Mouse (Mus musculus) WW6 (cell line): ENCODE data around the gene Gpr75.
A peak's percentile ranks its signal among the peaks of the same experiment; 100 is the strongest.

Experiments
- DNase-seq: peaks from one replicate; pipeline ENCODE4 v3.0.0-alpha.2; 2013; ENCODE audit warnings: low read depth, low spot score

Gene Gpr75

DNA sequence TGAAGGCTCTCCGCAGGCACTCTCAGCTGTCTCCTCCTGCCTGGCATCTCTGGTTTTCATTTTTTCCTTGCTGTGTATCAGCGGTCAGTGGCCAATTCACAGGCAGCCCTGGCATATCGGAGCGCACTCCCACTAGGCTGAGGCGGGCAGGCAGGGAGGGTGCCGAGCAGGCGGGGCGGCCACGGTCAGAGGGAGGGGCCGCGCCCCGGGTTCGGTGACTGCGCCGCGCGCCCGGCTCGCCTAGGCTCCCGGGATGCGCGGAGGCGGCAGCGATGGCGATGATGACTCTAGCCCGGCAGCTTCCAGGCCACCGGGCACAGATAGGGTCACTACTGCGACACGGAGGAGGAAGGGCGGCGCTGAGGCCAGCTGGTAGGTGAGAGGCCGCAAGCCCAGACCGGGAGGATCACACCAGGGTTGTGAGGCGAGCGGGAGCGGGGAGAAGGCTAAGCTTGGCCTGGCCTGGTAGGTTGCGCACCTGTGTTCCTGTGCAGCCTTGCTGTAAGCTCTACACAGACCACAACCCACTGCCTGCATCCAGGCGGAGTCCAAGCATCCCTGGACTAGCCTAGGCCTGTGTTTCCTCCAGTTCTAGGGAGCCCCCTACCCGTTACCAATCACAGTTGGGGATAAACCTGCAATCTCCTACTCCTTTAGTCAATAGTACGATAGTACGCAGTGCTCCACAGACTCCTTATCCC is at the start of gene Gpr75, which contains the start of gene Asb3:
Gene Gpr75 (plus strand): TSS at position 188 of the 701 bp plus-strand sequence.
Gene Asb3 (plus strand): TSS at position 246 of the 701 bp plus-strand sequence.
- peak; percentile 65 for DNase-seq

DNA sequence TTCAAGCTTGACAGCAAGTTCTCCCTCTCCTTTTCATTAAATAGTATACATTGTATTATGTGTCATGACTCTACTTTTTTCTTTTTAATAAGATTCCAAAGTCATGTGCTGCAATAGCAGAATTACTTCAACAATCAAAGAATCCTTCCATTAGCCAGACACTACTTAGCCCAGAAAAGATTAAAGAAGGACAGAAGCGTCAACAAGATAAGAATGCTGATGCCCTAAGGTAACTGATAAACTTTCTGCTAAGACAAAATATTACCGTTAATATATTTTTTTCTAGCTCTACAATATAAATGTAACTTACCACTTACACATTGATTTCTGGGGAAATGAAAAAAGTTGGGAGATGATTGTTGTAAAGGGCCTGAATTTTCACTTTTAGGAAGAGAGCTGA is 46.4 kb upstream of the Gpr75 start:
- DNase-seq: no peak

DNA sequence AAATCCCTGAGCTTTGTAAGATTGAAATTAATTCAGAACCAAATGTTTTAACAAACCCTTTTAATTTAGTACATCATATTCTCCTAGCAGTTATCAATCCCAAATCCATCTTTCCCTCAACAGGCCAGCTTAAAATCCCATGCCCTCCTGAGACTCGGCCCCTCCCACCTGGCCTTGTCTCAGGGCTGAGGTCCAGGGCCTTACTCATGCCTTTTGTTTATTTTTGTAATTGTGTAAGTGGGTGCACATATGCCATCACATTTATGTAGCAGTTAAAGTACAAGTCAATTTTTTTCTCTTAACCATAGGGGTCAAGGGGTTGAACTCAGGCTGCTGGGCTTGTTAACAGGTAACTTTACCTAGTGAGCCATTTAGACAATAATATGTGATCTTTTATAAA is 40.8 kb upstream of the Gpr75 start:
- no peak for DNase-seq

DNA sequence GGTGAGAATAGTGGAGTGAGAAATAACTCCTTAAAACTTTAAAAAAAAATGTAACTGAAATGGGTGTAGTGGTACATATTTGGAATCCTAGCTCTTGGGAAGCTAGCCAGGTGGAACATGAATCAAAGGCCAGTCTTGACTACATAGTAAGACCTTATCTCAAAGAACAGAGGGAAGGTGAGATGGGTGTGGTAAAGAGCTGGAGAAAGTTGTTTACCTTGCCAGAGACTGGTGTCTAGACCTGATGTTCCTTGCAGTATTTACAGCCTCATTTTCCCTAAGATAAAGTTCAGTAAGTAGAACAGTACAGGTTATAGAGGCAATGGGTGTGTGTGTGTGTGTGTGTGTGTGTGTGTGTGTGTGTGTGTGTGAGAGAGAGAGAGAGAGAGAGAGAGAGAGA is 12.7 kb upstream of the Gpr75 start:
- DNase-seq: no peak

DNA sequence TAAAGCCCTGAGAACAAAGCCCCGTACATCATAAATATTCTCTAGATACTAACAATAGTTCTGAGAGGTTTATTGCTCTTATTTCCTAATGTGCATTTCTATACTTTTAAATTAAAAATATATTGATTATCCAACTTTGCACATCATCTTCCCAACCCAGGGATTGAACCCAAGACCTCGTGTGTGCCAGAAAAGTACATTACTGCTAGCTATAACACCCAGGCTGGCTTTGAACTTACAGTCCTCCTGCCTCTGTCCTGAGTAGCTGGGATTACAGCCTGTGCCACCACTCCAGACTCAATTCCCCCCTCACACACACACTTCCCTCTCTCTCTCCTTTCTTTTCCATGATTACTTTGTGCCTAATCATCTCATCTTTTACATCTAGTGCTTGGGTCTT is 3.0 kb downstream of the Gpr75 start:
- no peak for DNase-seq

DNA sequence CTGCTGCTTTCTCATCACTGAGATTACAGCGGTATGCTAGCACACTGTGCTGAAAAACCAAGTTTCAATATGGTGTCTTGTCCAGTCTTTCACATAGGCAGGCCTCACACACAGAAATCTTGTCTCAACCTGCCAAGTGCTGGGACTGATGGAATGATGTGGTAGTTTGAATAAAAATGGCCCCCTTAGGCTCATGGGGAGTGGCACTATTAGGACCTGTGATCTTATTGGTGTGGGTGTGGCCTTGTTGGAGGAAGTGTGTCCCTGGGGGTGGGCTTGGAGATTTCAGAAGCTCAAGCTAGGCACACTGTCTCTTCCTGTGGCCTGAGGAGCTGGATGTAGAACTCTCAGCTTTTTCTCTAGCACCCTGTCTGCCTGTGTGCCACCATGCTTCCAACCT is 11.0 kb downstream of the Gpr75 start:
- DNase-seq: peak; percentile 31

DNA sequence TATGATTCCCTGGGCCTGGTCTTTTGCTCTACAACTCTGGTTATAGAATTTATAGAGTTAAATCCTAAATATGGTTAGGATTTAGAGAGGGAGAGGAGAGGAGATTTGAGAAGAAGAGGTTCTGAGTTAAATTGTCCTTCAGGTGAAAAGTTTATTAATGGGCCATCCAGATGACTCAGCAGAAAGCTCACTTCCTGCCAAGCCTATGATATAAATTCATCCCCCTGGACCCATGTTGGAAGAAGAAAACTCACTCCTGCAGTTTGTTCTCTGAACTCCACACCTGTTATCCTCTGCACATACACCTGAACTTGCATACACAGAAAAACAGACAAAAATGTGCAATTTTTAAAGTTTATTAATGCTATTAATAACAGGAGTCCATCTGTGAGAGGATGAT is 14.2 kb downstream of the Gpr75 start:
- no peak for DNase-seq

DNA sequence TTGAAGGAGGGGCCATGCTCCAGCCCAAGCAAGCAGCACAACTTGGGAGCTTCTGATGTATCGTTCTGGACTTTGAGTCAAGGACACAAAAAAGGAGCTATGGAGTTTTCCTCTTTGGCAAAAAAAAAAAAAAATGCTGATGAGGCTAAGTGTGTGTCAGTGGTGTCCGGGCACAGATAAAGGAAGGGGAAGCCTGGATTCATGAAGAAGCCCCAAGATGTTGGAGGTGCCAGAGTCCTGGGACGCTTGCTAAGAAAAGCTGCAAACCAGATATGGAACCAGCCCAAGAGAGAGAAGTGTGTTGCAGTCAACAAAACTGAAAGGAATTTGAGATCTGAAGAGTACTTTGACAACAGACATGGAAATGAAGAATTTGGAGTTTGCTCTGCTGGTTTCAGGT is 27.2 kb downstream of the Gpr75 start:
- no peak for DNase-seq

DNA sequence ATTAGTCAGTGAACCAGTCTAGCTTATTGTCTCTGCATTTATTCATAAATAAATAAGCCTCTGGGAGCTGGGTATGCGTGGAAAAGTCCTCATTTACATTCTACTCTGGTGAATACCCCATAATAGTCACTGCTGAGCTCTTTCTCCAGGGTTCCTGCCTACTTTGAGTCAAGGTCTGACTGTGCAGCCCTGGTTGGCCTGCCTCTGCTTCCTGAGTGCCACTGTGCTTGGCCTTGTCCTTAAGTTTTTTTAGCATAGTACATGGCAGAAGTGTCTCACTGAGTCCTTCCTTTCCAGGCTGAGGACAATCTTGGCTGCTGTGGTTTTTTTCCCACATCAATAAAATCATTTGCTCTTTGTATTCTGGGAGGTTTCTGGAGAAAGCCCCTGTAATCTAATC is 35.5 kb downstream of the Gpr75 start:
- DNase-seq: no peak

DNA sequence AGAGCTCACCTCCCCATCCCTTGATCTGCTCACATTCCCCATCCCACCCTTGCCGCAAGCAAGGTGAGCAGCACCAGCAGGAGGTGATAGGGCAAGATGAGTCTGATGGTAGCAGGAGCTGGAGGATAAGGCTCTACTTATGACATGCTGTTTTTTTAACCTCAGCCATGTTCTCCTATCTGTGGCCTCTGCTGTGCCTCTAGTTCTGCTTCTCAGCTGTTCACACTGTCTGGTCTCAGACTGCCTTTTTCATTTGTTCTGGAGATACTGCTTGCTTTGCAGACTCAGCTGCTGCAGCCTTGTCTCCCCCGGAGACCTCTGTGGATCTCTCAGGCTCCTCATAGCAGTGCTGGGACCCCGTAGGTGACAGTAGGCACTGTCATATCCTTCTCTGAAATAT is 38.1 kb downstream of the Gpr75 start:
- no peak for DNase-seq

DNA sequence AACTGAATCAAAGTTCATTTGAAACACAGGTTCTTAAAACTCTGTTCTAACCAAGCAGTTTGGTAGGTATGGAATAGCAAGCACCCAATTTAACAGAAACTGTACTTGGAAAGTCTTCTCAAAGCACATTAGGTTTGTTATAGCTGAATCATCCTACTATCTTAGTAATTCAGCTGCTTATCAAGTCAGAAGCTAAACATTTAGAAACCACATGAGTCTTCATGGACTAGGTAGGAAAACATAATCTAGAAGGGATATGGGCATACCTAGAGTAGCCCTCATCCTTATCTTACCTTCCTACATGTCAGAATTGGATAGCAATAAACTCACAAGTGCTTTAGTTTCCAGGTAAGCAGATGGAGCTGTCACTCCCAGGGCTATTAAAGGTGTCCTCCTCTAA is 42.9 kb downstream of the Gpr75 start:
- no peak for DNase-seq

DNA sequence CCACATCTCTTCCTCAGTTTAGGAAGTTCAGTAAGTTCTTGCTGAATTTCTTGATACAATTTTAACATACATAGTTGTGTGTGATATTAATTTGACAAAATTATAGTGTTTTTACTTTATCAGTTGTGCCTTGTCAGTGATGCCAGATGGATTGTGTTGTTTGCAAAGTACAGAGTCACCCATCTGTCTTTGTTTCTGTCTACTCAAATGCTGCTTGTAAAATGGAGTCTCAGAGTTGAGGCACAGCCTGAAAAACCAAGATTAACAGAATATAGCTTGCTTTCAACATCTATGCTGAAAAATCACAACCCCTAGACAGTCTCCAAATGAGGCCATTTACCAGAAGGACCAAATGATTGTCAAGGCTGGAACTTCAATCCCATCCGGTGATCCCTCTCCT is 43.3 kb downstream of the Gpr75 start:
- DNase-seq: no peak
